Mouse (Mus musculus) neural tube, embryonic 14.5 days (tissue): Measurements from ENCODE around the gene Ppp1r1b. TPM values are rescaled to one million over a fixed set of nuclear protein-coding genes. Genes with fewer than 3 reads are reported as not detected.

ENCODE experiments used
- ATAC-seq: fragments of 200-750 bp; cut with Nextera tagmentation; 2 replicates; pipeline ENCODE4 v1.8.0; 2017; ENCODE audit warnings: low read depth, mild to moderate bottlenecking, moderate TSS enrichment, moderate library complexity
- H3K27ac ChIP-seq: fragments of 300-500 bp; sonication (generic); 2 replicates; pipeline ENCODE4 v1.5.1; 2014; ENCODE audit warnings: low read depth, mild to moderate bottlenecking, control low read depth, low read length, moderate library complexity, mixed read lengths
- H3K27me3 ChIP-seq: fragments of 300-500 bp; sonication (generic); 2 replicates; pipeline ENCODE4 v1.6.1; 2014; ENCODE audit warnings: low read length; ENCODE audit not compliant: control insufficient read depth, insufficient read depth
- H3K36me3 ChIP-seq: fragments of 300-500 bp; sonication (generic); 2 replicates; pipeline ENCODE4 v1.6.1; 2014; ENCODE audit warnings: low read length, mixed read lengths; ENCODE audit not compliant: control insufficient read depth, insufficient read depth
- H3K4me1 ChIP-seq: fragments of 300-500 bp; sonication (generic); 2 replicates; pipeline ENCODE4 v1.6.1; 2014; ENCODE audit warnings: low read length; ENCODE audit not compliant: control insufficient read depth, insufficient read depth
- H3K4me2 ChIP-seq: fragments of 300-500 bp; sonication (generic); 2 replicates; pipeline ENCODE4 v1.6.1; 2014; ENCODE audit warnings: mild to moderate bottlenecking, low read depth, low read length, control low read depth
- H3K4me3 ChIP-seq: fragments of 300-500 bp; sonication (generic); 2 replicates; pipeline ENCODE4 v1.5.1; 2014; ENCODE audit warnings: low read depth, low read length, control low read depth, mixed read lengths
- H3K9ac ChIP-seq: fragments of 300-500 bp; sonication (generic); replicated peaks from 2 replicates; pipeline ENCODE4 v1.6.1; 2014; ENCODE audit warnings: low read depth, mild to moderate bottlenecking, control low read depth, low read length, mixed read lengths
- H3K9me3 ChIP-seq: fragments of 300-500 bp; sonication (generic); 2 replicates; pipeline ENCODE4 v1.6.1; 2016; ENCODE audit warnings: low read length; ENCODE audit not compliant: control insufficient read depth
- WGBS: fragments of 180-500 bp; shearing (Covaris S2); extraction: QIAGEN DNeasy Blood & Tissue Kit; methylation state at CpG from one replicate; pipeline ENCODE4 v1.1.7; 2014; 5-methylcytosine and 5-hydroxymethylcytosine counted together
- polyA plus RNA-seq: library from polyadenylated mRNA; unstranded; fragments of >200 nt; fragmentation: Nextera tagmentation; extraction: Ambion mirVana; gene quantifications from 2 replicates; pipeline ENCODE4 v1.2.1, GENCODE M21; 2014

Ppp1r1b gene
- polyA plus RNA-seq, 1 experiment from 2014 or later = 2.4 TPM

DNA sequence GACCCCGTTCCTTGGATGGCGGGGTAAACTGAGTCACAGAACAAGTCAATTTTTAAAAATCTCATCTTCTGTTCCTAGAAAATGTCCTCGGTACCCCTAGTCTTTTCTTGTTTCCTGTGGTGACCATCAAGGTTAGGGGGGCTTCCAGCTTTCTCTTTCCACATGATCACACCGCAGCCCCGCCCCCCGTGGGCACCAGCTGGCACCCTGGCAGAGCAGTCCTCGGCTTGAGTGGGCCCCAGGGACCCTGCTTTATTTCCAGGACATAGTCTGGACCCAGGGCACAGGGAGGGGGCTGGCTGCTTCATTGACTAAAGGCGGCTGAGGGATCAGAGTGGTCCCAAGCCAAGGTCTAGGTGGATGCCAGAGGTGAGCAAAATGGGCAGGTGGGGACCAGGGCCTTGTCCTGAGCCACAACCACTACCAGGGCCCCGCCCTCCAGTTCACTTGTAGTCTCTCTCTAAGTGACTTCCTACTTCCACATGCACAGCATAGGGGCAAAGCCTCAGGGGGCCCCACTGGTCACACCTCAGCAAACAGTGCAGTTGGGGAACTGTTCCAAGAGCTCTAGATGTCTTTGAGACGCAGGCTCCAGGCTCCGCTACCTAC lies 8.4 kb upstream of the Ppp1r1b start:
- Histone ChIP-seq H3K27me3 (peaks cover 38% of the 10 kb centered on the region), H3K4me3 (peak overlapping the region; percentile 46; the same call in 1 of the 2 replicates), H3K4me1 (peaks cover 24% of the 10 kb centered on the region), H3K36me3 (no peaks in the 10 kb centered on the region), H3K9me3 (no peaks in the 10 kb centered on the region), H3K4me2 (peak overlapping the region; percentile 91), H3K27ac (peak overlapping the region; percentile 95), H3K9ac (peak overlapping the region; percentile 28; the same call in 1 of the 2 replicates)
- ATAC-seq = 0 out of 2 replicates have a peak, but pooled peaks have one; percentile 16
- 6% methylated on average over 11 of the region's 11 CpGs for WGBS

DNA sequence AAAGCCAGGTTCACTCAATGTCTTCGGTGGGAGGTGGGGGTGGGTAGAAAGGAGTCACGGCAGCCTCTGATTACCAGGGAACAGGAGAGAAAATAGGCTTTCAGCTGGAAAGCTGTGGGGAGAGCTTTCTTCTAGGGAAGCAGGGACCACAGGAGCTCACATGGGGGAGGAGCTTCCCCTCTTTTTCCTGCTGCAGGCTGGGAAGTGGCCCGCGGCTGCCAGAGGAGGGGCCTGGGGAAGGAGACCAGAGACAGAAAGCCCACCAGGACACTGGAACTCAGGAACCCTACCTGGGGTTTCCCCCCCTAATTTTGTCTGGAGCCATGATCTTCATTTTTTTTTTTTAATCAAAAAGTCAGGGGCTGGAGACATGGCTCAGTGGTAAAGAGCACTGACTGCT lies 7.6 kb upstream of the Ppp1r1b start:
- H3K4me2 ChIP-seq = no peak overlapping the region
- no peak overlapping the region for H3K9ac ChIP-seq
- no peaks in the 10 kb centered on the region for H3K36me3 ChIP-seq
- no peak overlapping the region for H3K4me3 ChIP-seq
- no peak overlapping the region for H3K27ac ChIP-seq
- H3K27me3 ChIP-seq = peaks cover 29% of the 10 kb centered on the region
- WGBS = 3% methylated on average over 3 of the region's 4 CpGs
- H3K9me3 ChIP-seq = no peaks in the 10 kb centered on the region
- ATAC-seq = no peak
- peaks cover 21% of the 10 kb centered on the region for H3K4me1 ChIP-seq

DNA sequence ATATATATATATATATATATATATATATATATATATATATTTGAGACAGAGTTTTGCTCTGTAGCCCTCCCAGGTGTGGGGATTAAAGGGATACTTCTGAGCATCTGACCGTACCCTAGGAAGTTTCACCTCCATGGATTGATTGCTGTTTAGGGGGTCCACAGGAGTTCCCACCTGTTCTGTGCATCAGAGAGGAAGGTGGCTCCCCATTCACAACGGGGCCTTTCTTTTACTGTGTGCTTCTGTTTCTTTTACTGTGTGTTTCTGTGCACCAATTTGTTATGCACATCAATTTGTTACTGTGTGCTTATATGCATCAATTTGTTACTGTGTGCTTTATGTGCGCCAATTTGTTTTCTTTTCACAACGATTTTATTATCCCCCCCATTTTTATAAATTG lies 7.0 kb upstream of the Ppp1r1b start:
- no peak overlapping the region for H3K4me2 ChIP-seq
- 52% methylated on average over 4 of the region's 4 CpGs for WGBS

DNA sequence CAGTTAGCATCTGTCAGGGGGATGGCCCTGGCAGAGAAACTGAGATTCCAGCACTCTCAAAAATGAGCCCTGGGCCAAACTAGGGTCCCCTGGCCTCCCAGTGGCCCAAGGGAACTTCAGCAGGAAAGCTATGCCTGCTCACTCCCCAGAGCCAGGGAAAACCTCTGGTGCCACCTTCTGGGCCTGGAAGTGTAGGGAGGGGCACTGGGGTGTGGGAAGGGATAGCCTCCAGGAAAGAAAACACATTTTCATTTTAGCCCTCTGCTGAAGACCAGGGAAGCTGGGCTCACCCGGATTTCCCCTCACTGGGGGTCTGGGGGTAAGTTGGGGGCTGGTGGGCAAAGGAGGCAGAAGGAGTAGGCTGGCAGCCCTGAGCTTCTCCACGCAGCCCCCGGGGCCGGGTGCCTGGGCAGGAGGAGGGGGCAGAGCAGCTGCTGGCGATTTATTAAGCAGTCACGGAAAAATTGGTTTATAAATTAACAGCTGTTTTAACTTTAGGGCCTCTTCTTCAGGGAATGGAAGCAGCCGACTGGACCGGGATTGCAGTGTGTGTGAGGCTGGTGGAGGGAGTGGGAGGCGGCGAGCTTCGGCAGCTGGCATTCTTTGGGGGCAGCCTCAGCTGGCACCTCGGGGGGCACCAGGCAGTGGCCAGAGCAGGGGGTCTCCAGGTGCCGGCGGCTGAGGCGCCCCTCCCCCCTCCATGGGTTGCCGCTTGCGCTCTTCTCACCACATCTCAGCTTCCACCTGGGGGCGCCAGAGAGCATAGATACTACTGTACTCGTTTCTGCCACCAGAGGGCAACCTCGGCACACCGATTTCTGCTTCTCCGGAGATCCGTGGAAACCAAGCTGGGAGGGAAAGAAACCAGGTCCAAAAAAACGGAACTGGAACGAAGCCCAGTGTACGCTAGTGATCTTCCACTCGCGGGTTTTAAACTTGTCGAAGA lies 5.9 kb upstream of the Ppp1r1b start:
- H3K9ac ChIP-seq = no peak overlapping the region
- peaks cover 29% of the 10 kb centered on the region for H3K27me3 ChIP-seq
- H3K36me3 ChIP-seq = no peaks in the 10 kb centered on the region
- H3K4me2 ChIP-seq = peak overlapping the region; percentile 39
- peaks cover 21% of the 10 kb centered on the region for H3K4me1 ChIP-seq
- peak overlapping the region; percentile 39; the same call in 1 of the 2 replicates for H3K27ac ChIP-seq
- H3K4me3 ChIP-seq = peak overlapping the region; percentile 10; the same call in 1 of the 2 replicates
- 0 out of 2 replicates have a peak, but pooled peaks have one; percentile 44 for ATAC-seq
- H3K9me3 ChIP-seq = no peaks in the 10 kb centered on the region
- WGBS = 2% methylated on average over 29 of the region's 29 CpGs

More for the DNA sequence above, 7.0 kb upstream of the Ppp1r1b start:
- Histone ChIP-seq H3K27ac (no peak overlapping the region), H3K27me3 (peaks cover 30% of the 10 kb centered on the region), H3K4me3 (no peak overlapping the region), H3K4me1 (peaks cover 21% of the 10 kb centered on the region), H3K9ac (no peak overlapping the region), H3K9me3 (no peaks in the 10 kb centered on the region), H3K36me3 (no peaks in the 10 kb centered on the region)
- ATAC-seq = no peak

DNA sequence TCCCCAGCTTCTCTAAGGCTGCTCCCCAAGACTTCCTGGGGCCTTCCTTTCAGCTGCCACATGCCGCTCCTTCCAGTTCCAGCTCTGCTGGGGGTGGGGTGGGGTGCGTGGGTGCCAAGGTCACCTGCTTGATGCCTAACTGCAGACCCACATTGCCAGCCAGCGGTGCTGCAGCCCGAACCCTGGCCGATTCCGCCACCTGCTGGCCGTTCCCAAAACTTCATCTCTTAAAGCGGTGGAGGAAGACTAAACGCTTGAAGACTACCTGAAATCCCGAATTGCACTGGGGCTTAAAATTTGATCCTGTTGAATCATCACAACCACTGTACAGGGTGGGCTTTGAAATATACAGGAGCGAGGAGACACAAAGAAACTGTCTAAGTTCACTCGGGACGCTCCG lies 3.0 kb upstream of the Ppp1r1b start:
- H3K9me3 ChIP-seq = no peaks in the 10 kb centered on the region
- H3K36me3 ChIP-seq = no peaks in the 10 kb centered on the region
- H3K4me3 ChIP-seq = no peak overlapping the region
- no peak for ATAC-seq
- no peak overlapping the region for H3K27ac ChIP-seq
- WGBS = 1% methylated on average over 14 of the region's 14 CpGs
- no peak overlapping the region for H3K9ac ChIP-seq
- H3K4me2 ChIP-seq = no peak overlapping the region; the same call in 1 of the 2 replicates
- H3K27me3 ChIP-seq = peaks cover 32% of the 10 kb centered on the region
- H3K4me1 ChIP-seq = peaks cover 16% of the 10 kb centered on the region

DNA sequence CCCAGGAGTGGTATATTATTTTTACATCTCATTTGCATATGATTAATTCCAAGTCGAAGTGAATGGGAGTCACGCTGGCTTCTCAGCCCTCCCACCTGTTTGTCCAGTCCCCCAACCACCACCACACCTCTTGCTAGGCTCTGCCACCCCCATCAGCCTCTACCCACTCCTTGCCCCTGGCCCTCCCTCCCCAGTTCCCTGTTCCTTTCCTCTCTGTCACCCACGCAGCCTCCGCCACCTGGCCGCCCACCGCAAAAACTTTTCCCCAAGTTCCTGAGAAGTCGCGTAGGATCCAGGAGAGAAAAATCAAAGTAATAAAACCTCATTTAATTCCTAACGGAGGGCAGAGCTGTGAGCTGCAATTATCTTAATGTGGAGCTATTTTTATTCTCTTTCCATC lies 2.0 kb upstream of the Ppp1r1b start:
- Histone ChIP-seq H3K4me1 (peaks cover 16% of the 10 kb centered on the region), H3K4me3 (no peak overlapping the region), H3K27me3 (peaks cover 39% of the 10 kb centered on the region), H3K9ac (no peak overlapping the region), H3K4me2 (no peak overlapping the region), H3K36me3 (no peaks in the 10 kb centered on the region), H3K9me3 (no peaks in the 10 kb centered on the region), H3K27ac (no peak overlapping the region)
- no peak for ATAC-seq
- WGBS = 11% methylated on average over 9 of the region's 9 CpGs

DNA sequence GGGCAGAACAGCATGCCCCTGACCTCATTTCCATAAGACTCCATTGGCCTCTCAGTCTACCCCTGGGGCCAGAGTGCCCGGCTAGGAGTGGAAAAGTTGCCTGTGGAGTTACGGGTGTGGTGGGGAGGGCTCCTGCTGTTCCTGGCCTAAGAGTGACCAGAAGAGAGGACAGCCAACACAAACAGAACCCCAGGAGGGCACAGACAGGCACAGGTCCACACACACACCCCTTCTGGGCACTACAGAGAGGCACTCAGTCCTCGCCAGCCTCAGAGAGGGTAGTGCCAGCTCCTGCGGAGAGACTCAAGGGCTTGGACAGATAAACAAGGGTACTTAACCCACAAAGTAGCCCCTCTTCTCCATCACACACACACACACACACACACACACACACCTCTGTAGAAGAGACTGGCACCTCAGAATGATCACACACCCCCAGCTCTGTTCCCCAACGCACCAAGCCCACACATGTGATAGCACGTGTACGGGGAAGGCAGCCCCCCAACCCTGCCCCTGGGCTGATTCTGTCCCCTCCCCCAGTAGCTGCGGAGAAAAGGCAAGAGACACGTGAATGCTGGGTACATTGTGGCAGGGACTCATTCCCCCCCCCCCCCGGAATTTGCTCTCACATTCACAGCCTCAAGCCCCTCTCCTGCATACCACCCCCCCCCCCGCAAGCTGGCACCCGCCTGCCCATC lies 670 bp upstream of the Ppp1r1b start:
- H3K27me3 ChIP-seq = peaks cover 50% of the 10 kb centered on the region
- no peaks in the 10 kb centered on the region for H3K36me3 ChIP-seq
- no peak overlapping the region for H3K9ac ChIP-seq
- no peak overlapping the region for H3K4me3 ChIP-seq
- peaks cover 11% of the 10 kb centered on the region for H3K4me1 ChIP-seq
- H3K4me2 ChIP-seq = peak overlapping the region; percentile 89; the same call in 1 of the 2 replicates
- H3K27ac ChIP-seq = no peak overlapping the region
- no peak for ATAC-seq
- WGBS = 2% methylated on average over 9 of the region's 12 CpGs
- H3K9me3 ChIP-seq = no peaks in the 10 kb centered on the region

DNA sequence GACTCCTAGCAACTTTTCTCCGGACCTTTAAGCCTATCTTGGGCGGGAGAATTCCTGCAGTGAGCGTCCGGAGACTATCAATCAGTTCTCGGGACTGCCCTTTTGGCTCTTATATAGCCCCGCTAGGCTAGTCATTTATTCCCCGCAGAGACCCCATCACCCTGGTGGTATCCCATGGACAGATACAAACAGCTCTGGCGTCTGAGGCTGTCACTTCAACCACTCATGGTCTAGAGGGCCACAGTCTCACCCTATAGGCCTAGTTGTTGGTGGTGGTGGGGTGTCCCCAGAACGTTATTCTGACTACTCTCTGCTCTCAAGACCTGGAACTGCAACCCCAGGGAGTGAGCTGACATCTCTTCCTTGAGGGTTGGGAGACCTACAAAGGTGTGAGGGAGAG lies 1.1 kb downstream of the Ppp1r1b start:
- WGBS = 2% methylated on average over 9 of the region's 9 CpGs

More for the DNA sequence above, 1.1 kb downstream of the Ppp1r1b start:
- H3K36me3 ChIP-seq = no peaks in the 10 kb centered on the region
- no peak overlapping the region for H3K9ac ChIP-seq
- no peak overlapping the region for H3K27ac ChIP-seq
- peaks cover 11% of the 10 kb centered on the region for H3K4me1 ChIP-seq
- peaks cover 54% of the 10 kb centered on the region for H3K27me3 ChIP-seq
- H3K4me2 ChIP-seq = no peak overlapping the region
- peak overlapping the region; percentile 42 for H3K4me3 ChIP-seq
- ATAC-seq = no peak
- H3K9me3 ChIP-seq = no peaks in the 10 kb centered on the region
